Mouse (Mus musculus): ENCODE measurements around the gene Pak2. TPM values are rescaled to one million over a fixed set of nuclear protein-coding genes. Genes with fewer than 3 reads are reported as not detected.

Gene Pak2
- polyA plus RNA-seq, 1 experiment from 2014 or later, result 38.3 TPM

- Histone ChIP-seq H3K27ac (no peak overlapping the region), H3K4me3 (replicated peaks) (no peak overlapping the region), H3K9ac (no peak overlapping the region), H3K4me1 (replicated peaks) (no peaks in the 10 kb centered on the region), H3K9me3 (no peaks in the 10 kb centered on the region), H3K4me2 (replicated peaks) (no peak overlapping the region), H3K27me3 (replicated peaks) (no peaks in the 10 kb centered on the region), H3K36me3 (peaks cover 28% of the 10 kb centered on the region)
- no peak for ATAC-seq
- WGBS, result 93% methylated on average over 9 of the region's 9 CpGs
Observed at GRCm38 (mm10) chr16:32019678-32020077, 59.5 kb downstream of the Pak2 start.

GRCm38 (mm10) chr16:32010330-32010729 is 68.8 kb downstream of the Pak2 start:
- H3K9me3 ChIP-seq, result no peaks in the 10 kb centered on the region
- no peak overlapping the region for H3K4me3 ChIP-seq (replicated peaks)
- no peak overlapping the region for H3K9ac ChIP-seq
- no peak overlapping the region for H3K27ac ChIP-seq
- 68% methylated on average over 4 of the region's 4 CpGs for WGBS
- no peak; the same call in 1 of the 2 replicates for ATAC-seq
- no peak overlapping the region for H3K4me2 ChIP-seq (replicated peaks)
- no peaks in the 10 kb centered on the region for H3K27me3 ChIP-seq (replicated peaks)
- no peaks in the 10 kb centered on the region for H3K36me3 ChIP-seq
- 0 out of 2 replicates have a peak, but pooled peaks cover 2% of the 10 kb centered on the region for H3K4me1 ChIP-seq (replicated peaks)

- H3K36me3 ChIP-seq, result no peaks in the 10 kb centered on the region
- no peak overlapping the region for H3K9ac ChIP-seq
- 21% methylated on average over 5 of the region's 5 CpGs for WGBS
- no peaks in the 10 kb centered on the region for H3K27me3 ChIP-seq (replicated peaks)
- H3K4me3 ChIP-seq (replicated peaks), result no peak overlapping the region
- ATAC-seq, result peak; percentile 77
- 0 out of 2 replicates have a peak, but pooled peaks cover 2% of the 10 kb centered on the region for H3K4me1 ChIP-seq (replicated peaks)
- no peaks in the 10 kb centered on the region for H3K9me3 ChIP-seq
- no peak overlapping the region for H3K27ac ChIP-seq
- H3K4me2 ChIP-seq (replicated peaks), result no peak overlapping the region
Observed at GRCm38 (mm10) chr16:32009913-32010312, 69.2 kb downstream of the Pak2 start.

- WGBS, result 49% methylated on average over 10 of the region's 10 CpGs
- Histone ChIP-seq H3K27ac (no peak overlapping the region), H3K36me3 (no peaks in the 10 kb centered on the region), H3K9ac (no peak overlapping the region), H3K9me3 (no peaks in the 10 kb centered on the region), H3K4me1 (replicated peaks) (0 out of 2 replicates have a peak, but pooled peaks cover 2% of the 10 kb centered on the region), H3K4me3 (replicated peaks) (no peak overlapping the region), H3K4me2 (replicated peaks) (no peak overlapping the region), H3K27me3 (replicated peaks) (no peaks in the 10 kb centered on the region)
- ATAC-seq, result 0 out of 2 replicates have a peak, but pooled peaks have one; percentile 3
Observed at GRCm38 (mm10) chr16:32008529-32009293, 70.4 kb downstream of the Pak2 start.

- H3K27me3 ChIP-seq (replicated peaks), result no peaks in the 10 kb centered on the region
- no peaks in the 10 kb centered on the region for H3K9me3 ChIP-seq
- no peak overlapping the region for H3K9ac ChIP-seq
- 95% methylated on average over 3 of the region's 3 CpGs for WGBS
- no peak overlapping the region for H3K4me3 ChIP-seq (replicated peaks)
- H3K36me3 ChIP-seq, result no peaks in the 10 kb centered on the region
- no peak overlapping the region for H3K27ac ChIP-seq
- ATAC-seq, result no peak
- no peak overlapping the region for H3K4me2 ChIP-seq (replicated peaks)
- peaks cover 9% of the 10 kb centered on the region for H3K4me1 ChIP-seq (replicated peaks)
Observed at GRCm38 (mm10) chr16:32004731-32005130, 74.4 kb downstream of the Pak2 start.

- H3K4me2 ChIP-seq (replicated peaks), result peak within 1 kb of the TSS; percentile 73
- H3K27ac ChIP-seq, result peak within 1 kb of the TSS; percentile 79
- H3K9ac ChIP-seq, result peak within 1 kb of the TSS; percentile 86
- H3K4me3 ChIP-seq (replicated peaks), result peak within 1 kb of the TSS; percentile 93
- no peaks in the 10 kb centered on the region for H3K27me3 ChIP-seq (replicated peaks)
- peaks cover 9% of the 10 kb centered on the region for H3K4me1 ChIP-seq (replicated peaks)
- no peaks in the 10 kb centered on the region for H3K9me3 ChIP-seq
- peak; percentile 98 for ATAC-seq
- WGBS, result under 1% methylated on average over 66 of the region's 66 CpGs
- H3K36me3 ChIP-seq, result no peaks in the 10 kb centered on the region
Observed at GRCm38 (mm10) chr16:32002509-32003477, 76.3 kb downstream of the Pak2 start, which contains the start of gene Senp5. Gene Senp5, minus strand, starts transcription at chr16:32003287.

- H3K4me1 ChIP-seq (replicated peaks), result peaks cover 2% of the 10 kb centered on the region; the same call in 1 of the 2 replicates
- no peak overlapping the region for H3K9ac ChIP-seq
- no peaks in the 10 kb centered on the region for H3K36me3 ChIP-seq
- H3K4me2 ChIP-seq (replicated peaks), result no peak overlapping the region
- no peak overlapping the region for H3K27ac ChIP-seq
- H3K9me3 ChIP-seq, result no peaks in the 10 kb centered on the region
- ATAC-seq, result no peak
- H3K4me3 ChIP-seq (replicated peaks), result no peak overlapping the region
- 89% methylated on average over 5 of the region's 5 CpGs for WGBS
- no peaks in the 10 kb centered on the region for H3K27me3 ChIP-seq (replicated peaks)
Observed at GRCm38 (mm10) chr16:31996371-31996770, 82.8 kb downstream of the Pak2 start.

GRCm38 (mm10) chr16:31993946-31994345 is 85.2 kb downstream of the Pak2 start:
- no peak for ATAC-seq
- Histone ChIP-seq H3K36me3 (peaks cover 8% of the 10 kb centered on the region), H3K27me3 (replicated peaks) (no peaks in the 10 kb centered on the region)

GRCm38 (mm10) chr16:31993195-31993594 is 85.9 kb downstream of the Pak2 start:
- H3K4me3 ChIP-seq (replicated peaks), result no peak overlapping the region
- no peaks in the 10 kb centered on the region for H3K4me1 ChIP-seq (replicated peaks)
- H3K9me3 ChIP-seq, result no peaks in the 10 kb centered on the region
- H3K9ac ChIP-seq, result no peak overlapping the region
- ATAC-seq, result no peak
- H3K27me3 ChIP-seq (replicated peaks), result no peaks in the 10 kb centered on the region
- no peak overlapping the region for H3K4me2 ChIP-seq (replicated peaks)
- 96% methylated on average over 4 of the region's 4 CpGs for WGBS
- no peak overlapping the region for H3K27ac ChIP-seq
- H3K36me3 ChIP-seq, result peaks cover 11% of the 10 kb centered on the region

More at GRCm38 (mm10) chr16:31993946-31994345, 85.2 kb downstream of the Pak2 start:
- no peaks in the 10 kb centered on the region for H3K9me3 ChIP-seq
- no peak overlapping the region for H3K4me3 ChIP-seq (replicated peaks)
- H3K4me1 ChIP-seq (replicated peaks), result no peaks in the 10 kb centered on the region
- H3K4me2 ChIP-seq (replicated peaks), result no peak overlapping the region
- H3K9ac ChIP-seq, result no peak overlapping the region
- no peak overlapping the region for H3K27ac ChIP-seq

GRCm38 (mm10) chr16:31992039-31992438 is 87.1 kb downstream of the Pak2 start:
- WGBS, result 50% methylated on average over 1 of the region's 1 CpGs
- ATAC-seq, result no peak
- H3K27me3 ChIP-seq (replicated peaks), result no peaks in the 10 kb centered on the region
- H3K27ac ChIP-seq, result no peak overlapping the region
- H3K36me3 ChIP-seq, result peaks cover 11% of the 10 kb centered on the region
- no peak overlapping the region for H3K9ac ChIP-seq
- no peaks in the 10 kb centered on the region for H3K4me1 ChIP-seq (replicated peaks)
- H3K4me3 ChIP-seq (replicated peaks), result no peak overlapping the region
- no peaks in the 10 kb centered on the region for H3K9me3 ChIP-seq
- no peak overlapping the region for H3K4me2 ChIP-seq (replicated peaks)

GRCm38 (mm10) chr16:31980946-31981345 is 98.2 kb downstream of the Pak2 start:
- no peak for ATAC-seq
- Histone ChIP-seq H3K9ac (no peak overlapping the region), H3K27me3 (replicated peaks) (no peaks in the 10 kb centered on the region), H3K4me2 (replicated peaks) (no peak overlapping the region), H3K27ac (no peak overlapping the region), H3K36me3 (peaks cover 3% of the 10 kb centered on the region; the same call in 1 of the 2 replicates), H3K4me3 (replicated peaks) (no peak overlapping the region), H3K4me1 (replicated peaks) (no peaks in the 10 kb centered on the region), H3K9me3 (no peaks in the 10 kb centered on the region)
- WGBS, result 84% methylated on average over 5 of the region's 5 CpGs

- H3K4me1 ChIP-seq (replicated peaks), result no peaks in the 10 kb centered on the region
- no peaks in the 10 kb centered on the region for H3K27me3 ChIP-seq (replicated peaks)
- H3K27ac ChIP-seq, result no peak overlapping the region
- no peak overlapping the region for H3K4me3 ChIP-seq (replicated peaks)
- H3K9ac ChIP-seq, result no peak overlapping the region
- H3K36me3 ChIP-seq, result peaks cover 5% of the 10 kb centered on the region; the same call in 1 of the 2 replicates
- no peak overlapping the region for H3K4me2 ChIP-seq (replicated peaks)
- 95% methylated on average over 3 of the region's 3 CpGs for WGBS
- H3K9me3 ChIP-seq, result no peaks in the 10 kb centered on the region
- ATAC-seq, result no peak
Observed at GRCm38 (mm10) chr16:31979501-31979900, 99.6 kb downstream of the Pak2 start.
